Mouse (Mus musculus) forebrain, embryonic 15.5 days (tissue): ENCODE data around the gene Atp5b. TPM values are rescaled to one million over a fixed set of nuclear protein-coding genes. Genes with fewer than 3 reads are reported as not detected.
A peak's percentile ranks its signal among the peaks of the same experiment; 100 is the strongest.

ENCODE experiments used
- ATAC-seq: fragments of 200-750 bp; cut with Nextera tagmentation; replicated peaks from 2 replicates; pipeline ENCODE4 v1.8.0; 2017; ENCODE audit warnings: mild to moderate bottlenecking, moderate TSS enrichment, moderate library complexity
- H3K27ac ChIP-seq: fragments of 300-500 bp; sonication (generic); replicated peaks from 2 replicates; pipeline ENCODE4 v1.5.1; 2015; ENCODE audit warnings: mild to moderate bottlenecking, inconsistent platforms
- H3K27me3 ChIP-seq: fragments of 300-500 bp; sonication (generic); 2 replicates; pipeline ENCODE4 v1.6.1; 2015; ENCODE audit warnings: inconsistent platforms
- H3K36me3 ChIP-seq: fragments of 300-500 bp; sonication (generic); 2 replicates; pipeline ENCODE4 v1.6.1; 2015; ENCODE audit warnings: mild to moderate bottlenecking, inconsistent platforms
- H3K4me1 ChIP-seq: fragments of 300-500 bp; sonication (generic); 2 replicates; pipeline ENCODE4 v1.6.1; 2015; ENCODE audit warnings: inconsistent platforms
- H3K4me2 ChIP-seq: fragments of 300-500 bp; sonication (generic); replicated peaks from 2 replicates; pipeline ENCODE4 v1.6.1; 2015; ENCODE audit warnings: mild to moderate bottlenecking, inconsistent platforms
- H3K4me3 ChIP-seq: fragments of 300-500 bp; sonication (generic); 2 replicates; pipeline ENCODE4 v1.5.1; 2015; ENCODE audit warnings: mild to moderate bottlenecking, inconsistent platforms
- H3K9ac ChIP-seq: fragments of 300-500 bp; sonication (generic); replicated peaks from 2 replicates; pipeline ENCODE4 v1.6.1; 2015; ENCODE audit warnings: mild to moderate bottlenecking, inconsistent platforms
- H3K9me3 ChIP-seq: fragments of 300-500 bp; sonication (generic); 2 replicates; pipeline ENCODE4 v1.6.1; 2016; ENCODE audit warnings: inconsistent platforms
- WGBS: fragments of 180-500 bp; shearing (Covaris S2); methylation state at CpG from one replicate; pipeline ENCODE4 v1.1.7; 2015; ENCODE audit warnings: mixed read lengths; 5-methylcytosine and 5-hydroxymethylcytosine counted together
- microRNA counts: library from miRNA; unstranded; fragments of <30 nt; microRNA quantifications from one replicate; lab custom pipeline; 2016
- microRNA-seq: library from miRNA; unstranded; fragments of <30 nt; microRNA quantifications from one replicate; pipeline ENCODE4, GENCODE M21; 2016
- polyA plus RNA-seq: library from polyadenylated mRNA; unstranded; fragments of >200 nt; fragmentation: Nextera tagmentation; extraction: Ambion mirVana; gene quantifications from 2 replicates; pipeline ENCODE4 v1.2.1, GENCODE M21; 2015

Gene Atp5b
- polyA plus RNA-seq, 1 experiment from 2014 or later, result 2,088 TPM

- WGBS, result 94% methylated on average over 9 of the region's 9 CpGs
- H3K9me3 ChIP-seq, result no peaks in the 10 kb centered on the region
- ATAC-seq, result no peak
Observed at GRCm38 (mm10) chr10:128124831-128125230, 41.8 kb downstream of the Atp5b start.

GRCm38 (mm10) chr10:128125951-128126350 lies 42.9 kb downstream of the Atp5b start:
- peaks cover 84% of the 10 kb centered on the region for H3K36me3 ChIP-seq
- H3K27ac ChIP-seq, result no peak overlapping the region
- H3K4me2 ChIP-seq, result no peak overlapping the region
- H3K4me3 ChIP-seq, result no peak overlapping the region
- WGBS, result 91% methylated on average over 14 of the region's 14 CpGs
- H3K4me1 ChIP-seq, result no peaks in the 10 kb centered on the region
- H3K9ac ChIP-seq, result no peak overlapping the region
- ATAC-seq, result no peak
- H3K27me3 ChIP-seq, result no peaks in the 10 kb centered on the region
- no peaks in the 10 kb centered on the region for H3K9me3 ChIP-seq

More at GRCm38 (mm10) chr10:128124831-128125230, 41.8 kb downstream of the Atp5b start:
- no peak overlapping the region for H3K4me2 ChIP-seq
- no peak overlapping the region for H3K9ac ChIP-seq
- no peak overlapping the region for H3K4me3 ChIP-seq
- H3K36me3 ChIP-seq, result peaks cover 86% of the 10 kb centered on the region
- H3K4me1 ChIP-seq, result no peaks in the 10 kb centered on the region
- no peak overlapping the region for H3K27ac ChIP-seq
- no peaks in the 10 kb centered on the region for H3K27me3 ChIP-seq

GRCm38 (mm10) chr10:128127497-128127896 lies 44.4 kb downstream of the Atp5b start:
- no peak overlapping the region for H3K9ac ChIP-seq
- no peak for ATAC-seq
- H3K4me1 ChIP-seq, result no peaks in the 10 kb centered on the region
- no peak overlapping the region for H3K4me3 ChIP-seq
- no peaks in the 10 kb centered on the region for H3K27me3 ChIP-seq
- H3K27ac ChIP-seq, result no peak overlapping the region
- peaks cover 70% of the 10 kb centered on the region for H3K36me3 ChIP-seq
- no peak overlapping the region for H3K4me2 ChIP-seq
- WGBS, result 77% methylated on average over 5 of the region's 5 CpGs
- H3K9me3 ChIP-seq, result no peaks in the 10 kb centered on the region

- no peak overlapping the region for H3K9ac ChIP-seq
- no peak overlapping the region for H3K4me2 ChIP-seq
- whole genome bisulfite sequencing, result 95% methylated on average over 8 of the region's 8 CpGs
- no peak for ATAC-seq
- H3K27ac ChIP-seq, result no peak overlapping the region
- H3K4me1 ChIP-seq, result no peaks in the 10 kb centered on the region
- H3K4me3 ChIP-seq, result no peak overlapping the region
- no peaks in the 10 kb centered on the region for H3K27me3 ChIP-seq
- H3K9me3 ChIP-seq, result no peaks in the 10 kb centered on the region
- H3K36me3 ChIP-seq, result peaks cover 64% of the 10 kb centered on the region
Observed at GRCm38 (mm10) chr10:128128143-128128542, 45.1 kb downstream of the Atp5b start.

- Histone ChIP-seq H3K27ac (no peak overlapping the region), H3K36me3 (peaks cover 32% of the 10 kb centered on the region), H3K4me2 (no peak overlapping the region), H3K9ac (no peak overlapping the region), H3K4me1 (no peaks in the 10 kb centered on the region), H3K27me3 (no peaks in the 10 kb centered on the region), H3K9me3 (no peaks in the 10 kb centered on the region), H3K4me3 (no peak overlapping the region)
- no peak for ATAC-seq
- 90% methylated on average over 3 of the region's 3 CpGs for WGBS
Observed at GRCm38 (mm10) chr10:128131297-128131696, 48.2 kb downstream of the Atp5b start.

GRCm38 (mm10) chr10:128131812-128132211 lies 48.7 kb downstream of the Atp5b start:
- H3K9ac ChIP-seq, result no peak overlapping the region

GRCm38 (mm10) chr10:128133650-128134332 lies 50.7 kb downstream of the Atp5b start:
- no peak for ATAC-seq
- peaks cover 13% of the 10 kb centered on the region for H3K36me3 ChIP-seq
- peak overlapping the region; percentile 33; the same call in 1 of the 2 replicates for H3K27ac ChIP-seq
- no peak overlapping the region for H3K9ac ChIP-seq
- H3K4me2 ChIP-seq, result no peak overlapping the region
- no peaks in the 10 kb centered on the region for H3K27me3 ChIP-seq
- no peaks in the 10 kb centered on the region for H3K9me3 ChIP-seq
- H3K4me1 ChIP-seq, result no peaks in the 10 kb centered on the region
- H3K4me3 ChIP-seq, result no peak overlapping the region
- WGBS, result 49% methylated on average over 13 of the region's 13 CpGs

More at GRCm38 (mm10) chr10:128131812-128132211, 48.7 kb downstream of the Atp5b start:
- H3K4me3 ChIP-seq, result no peak overlapping the region
- no peak overlapping the region for H3K27ac ChIP-seq
- H3K9me3 ChIP-seq, result no peaks in the 10 kb centered on the region
- H3K4me2 ChIP-seq, result no peak overlapping the region
- no peaks in the 10 kb centered on the region for H3K4me1 ChIP-seq
- H3K36me3 ChIP-seq, result peaks cover 27% of the 10 kb centered on the region
- H3K27me3 ChIP-seq, result no peaks in the 10 kb centered on the region
- ATAC-seq, result no peak

GRCm38 (mm10) chr10:128135374-128135773 lies 52.3 kb downstream of the Atp5b start:
- 91% methylated on average over 6 of the region's 6 CpGs for WGBS
- Histone ChIP-seq H3K9me3 (no peaks in the 10 kb centered on the region), H3K4me2 (no peak overlapping the region), H3K4me3 (no peak overlapping the region), H3K9ac (no peak overlapping the region), H3K36me3 (peaks cover 6% of the 10 kb centered on the region), H3K27me3 (no peaks in the 10 kb centered on the region), H3K4me1 (no peaks in the 10 kb centered on the region), H3K27ac (no peak overlapping the region)
- no peak for ATAC-seq

MicroRNAs within 50 kb of the gene (microRNA counts, 519-probe panel; counts per million panel counts)
- not detected for microRNA mmu-miR-677 (lab: Ali Mortazavi, UCI)

Small RNAs within 50 kb of the gene (microRNA-seq; reads per million reads assigned to microRNA genes)
- 14.5 reads per million, percentile 29 among the genes with 10 or more reads in this experiment for gene Mir677

Other genes starting within 250 kb of the Atp5b start
- not detected in 2 replicates for gene Rdh19, start 233.3 kb upstream of the Atp5b start, polyA plus RNA-seq
- gene Rdh16f2, start 216.8 kb upstream of the Atp5b start, polyA plus RNA-seq, result not detected in 2 replicates
- gene Rdh7, start 194.5 kb upstream of the Atp5b start, polyA plus RNA-seq, result not detected in 2 replicates
- gene Sdr9c7, start 184.8 kb upstream of the Atp5b start, polyA plus RNA-seq, result not detected in 2 replicates
- gene Hsd17b6, start 75.7 kb upstream of the Atp5b start, polyA plus RNA-seq, result not detected in 2 replicates
- gene Prim1, start 68.1 kb upstream of the Atp5b start, polyA plus RNA-seq, result 61.6 and 62.3 TPM in 2 replicates
- gene Naca, start 47.7 kb upstream of the Atp5b start, polyA plus RNA-seq, result 599 and 612 TPM in 2 replicates
- gene Ptges3, start 24.3 kb upstream of the Atp5b start, polyA plus RNA-seq, result 430 and 444 TPM in 2 replicates
- 9.1 and 9.8 TPM in 2 replicates for gene Baz2a, start 8.3 kb downstream of the Atp5b start, polyA plus RNA-seq
- gene Rbms2, start 97.0 kb downstream of the Atp5b start, polyA plus RNA-seq, result 7.9 and 9.0 TPM in 2 replicates
- 0.57 and 0.64 TPM in 2 replicates for gene Gls2, start 111.2 kb downstream of the Atp5b start, polyA plus RNA-seq
- gene Spryd4, start 128.5 kb downstream of the Atp5b start, polyA plus RNA-seq, result 19.1 and 19.8 TPM in 2 replicates
- gene Mip, start 142.6 kb downstream of the Atp5b start, polyA plus RNA-seq, result 0.19 TPM in 1 of 2 replicates, not detected in the other
- gene Timeless, start 148.8 kb downstream of the Atp5b start, polyA plus RNA-seq, result 32.0 and 35.8 TPM in 2 replicates
- 0.19 TPM in 1 of 2 replicates, not detected in the other for gene Apon, start 170.8 kb downstream of the Atp5b start, polyA plus RNA-seq
- not detected in 2 replicates for gene Apof, start 185.4 kb downstream of the Atp5b start, polyA plus RNA-seq
- 17.1 and 21.0 TPM in 2 replicates for gene Stat2, start 187.3 kb downstream of the Atp5b start, polyA plus RNA-seq
- 0.11 TPM in 1 of 2 replicates, not detected in the other for gene Il23a, start 215.5 kb downstream of the Atp5b start, polyA plus RNA-seq
- gene Pan2, start 220.1 kb downstream of the Atp5b start, polyA plus RNA-seq, result 27.6 and 30.9 TPM in 2 replicates
- 208 and 216 TPM in 2 replicates for gene Cnpy2, start 239.2 kb downstream of the Atp5b start, polyA plus RNA-seq